Mouse (Mus musculus): ENCODE data around the gene Lman2. TPM values are rescaled to one million over a fixed set of nuclear protein-coding genes. Genes with fewer than 3 reads are reported as not detected.

The Lman2 gene
- polyA plus RNA-seq, 1 experiment from 2014 or later: 58.0 TPM

GRCm38 (mm10) chr13:55314891-55315412, 47.6 kb downstream of the Lman2 start:
- no peak overlapping the region for H3K9ac ChIP-seq (replicated peaks)
- no peaks in the 10 kb centered on the region; the same call in 1 of the 2 replicates for H3K4me1 ChIP-seq
- no peak overlapping the region for H3K4me2 ChIP-seq (replicated peaks)
- 89% methylated on average over 2 of the region's 2 CpGs for WGBS
- H3K4me3 ChIP-seq: no peak overlapping the region
- ATAC-seq (replicated peaks): no peak
- H3K36me3 ChIP-seq: peaks cover 83% of the 10 kb centered on the region
- H3K9me3 ChIP-seq: no peaks in the 10 kb centered on the region
- H3K27ac ChIP-seq (replicated peaks): no peak overlapping the region
- H3K27me3 ChIP-seq: no peaks in the 10 kb centered on the region

- H3K27ac ChIP-seq (replicated peaks): no peak overlapping the region
These were observed 49.5 kb downstream of the Lman2 start for GRCm38 (mm10) chr13:55313051-55313450.

GRCm38 (mm10) chr13:55312028-55312630, 50.5 kb downstream of the Lman2 start:
- 91% methylated on average over 8 of the region's 8 CpGs for WGBS
- Histone ChIP-seq H3K4me1 (no peaks in the 10 kb centered on the region), H3K27me3 (no peaks in the 10 kb centered on the region), H3K4me3 (no peak overlapping the region), H3K27ac (replicated peaks) (no peak overlapping the region), H3K9me3 (no peaks in the 10 kb centered on the region), H3K4me2 (replicated peaks) (no peak overlapping the region), H3K36me3 (peaks cover 86% of the 10 kb centered on the region), H3K9ac (replicated peaks) (no peak overlapping the region)
- no peak for ATAC-seq (replicated peaks)

More at GRCm38 (mm10) chr13:55313051-55313450, 49.5 kb downstream of the Lman2 start:
- no peaks in the 10 kb centered on the region for H3K9me3 ChIP-seq
- WGBS: 91% methylated on average over 9 of the region's 9 CpGs
- no peak for ATAC-seq (replicated peaks)
- no peak overlapping the region for H3K4me2 ChIP-seq (replicated peaks)
- peaks cover 82% of the 10 kb centered on the region for H3K36me3 ChIP-seq
- H3K9ac ChIP-seq (replicated peaks): no peak overlapping the region
- H3K4me3 ChIP-seq: no peak overlapping the region
- H3K27me3 ChIP-seq: no peaks in the 10 kb centered on the region
- no peaks in the 10 kb centered on the region for H3K4me1 ChIP-seq

- no peak for ATAC-seq (replicated peaks)
- H3K9me3 ChIP-seq: no peaks in the 10 kb centered on the region
- H3K4me1 ChIP-seq: no peaks in the 10 kb centered on the region
- 92% methylated on average over 5 of the region's 5 CpGs for WGBS
- no peak overlapping the region for H3K9ac ChIP-seq (replicated peaks)
- no peak overlapping the region for H3K27ac ChIP-seq (replicated peaks)
- no peak overlapping the region for H3K4me2 ChIP-seq (replicated peaks)
- H3K4me3 ChIP-seq: no peak overlapping the region
- H3K36me3 ChIP-seq: peaks cover 90% of the 10 kb centered on the region
- H3K27me3 ChIP-seq: no peaks in the 10 kb centered on the region
These were observed 61.7 kb downstream of the Lman2 start for GRCm38 (mm10) chr13:55300913-55301312.

GRCm38 (mm10) chr13:55296760-55297159, 65.8 kb downstream of the Lman2 start:
- no peak overlapping the region for H3K9ac ChIP-seq (replicated peaks)

More at GRCm38 (mm10) chr13:55296760-55297159, 65.8 kb downstream of the Lman2 start:
- Histone ChIP-seq H3K27ac (replicated peaks) (no peak overlapping the region), H3K4me2 (replicated peaks) (no peak overlapping the region), H3K4me3 (no peak overlapping the region), H3K27me3 (no peaks in the 10 kb centered on the region), H3K36me3 (peaks cover 86% of the 10 kb centered on the region), H3K4me1 (no peaks in the 10 kb centered on the region), H3K9me3 (no peaks in the 10 kb centered on the region)
- WGBS: 94% methylated on average over 1 of the region's 1 CpGs
- ATAC-seq (replicated peaks): no peak

Other genes with a start within 250 kb of the Lman2 start
- not detected in 2 replicates for gene Gm17617, start 229.2 kb downstream of the Lman2 start, polyA plus RNA-seq (2015; fragmentation: Nextera tagmentation; extraction: Ambion mirVana)
- gene Fgfr4, start 210.1 kb downstream of the Lman2 start, polyA plus RNA-seq (2015; fragmentation: Nextera tagmentation; extraction: Ambion mirVana): 0.51 and 1.1 TPM in 2 replicates
- 59.3 and 59.5 TPM in 2 replicates for gene Nsd1, start 153.0 kb downstream of the Lman2 start, polyA plus RNA-seq (2015; fragmentation: Nextera tagmentation; extraction: Ambion mirVana)
- 303 and 314 TPM in 2 replicates for gene Prelid1, start 42.3 kb downstream of the Lman2 start, polyA plus RNA-seq (2015; fragmentation: Nextera tagmentation; extraction: Ambion mirVana)
- 114 and 118 TPM in 2 replicates for gene Rab24, start 40.8 kb downstream of the Lman2 start, polyA plus RNA-seq (2015; fragmentation: Nextera tagmentation; extraction: Ambion mirVana)
- 28.9 and 30.0 TPM in 2 replicates for gene Mxd3, start 33.0 kb downstream of the Lman2 start, polyA plus RNA-seq (2015; fragmentation: Nextera tagmentation; extraction: Ambion mirVana)
- gene Rgs14, start 6.9 kb upstream of the Lman2 start, polyA plus RNA-seq (2015; fragmentation: Nextera tagmentation; extraction: Ambion mirVana): 0.37 and 0.81 TPM in 2 replicates
- not detected in 2 replicates for gene Slc34a1, start 35.4 kb upstream of the Lman2 start, polyA plus RNA-seq (2015; fragmentation: Nextera tagmentation; extraction: Ambion mirVana)
- gene Pfn3, start 52.4 kb upstream of the Lman2 start, polyA plus RNA-seq (2015; fragmentation: Nextera tagmentation; extraction: Ambion mirVana): 0.63 TPM in 1 of 2 replicates, not detected in the other
- gene F12, start 64.0 kb upstream of the Lman2 start, polyA plus RNA-seq (2015; fragmentation: Nextera tagmentation; extraction: Ambion mirVana): 0.09 TPM in 1 of 2 replicates, not detected in the other
- 46.1 and 47.6 TPM in 2 replicates for gene Grk6, start 82.3 kb upstream of the Lman2 start, polyA plus RNA-seq (2015; fragmentation: Nextera tagmentation; extraction: Ambion mirVana)
- 3.2 and 3.4 TPM in 2 replicates for gene Prr7, start 101.5 kb upstream of the Lman2 start, polyA plus RNA-seq (2015; fragmentation: Nextera tagmentation; extraction: Ambion mirVana)
- gene Dbn1, start 125.3 kb upstream of the Lman2 start, polyA plus RNA-seq (2015; fragmentation: Nextera tagmentation; extraction: Ambion mirVana): 732 and 750 TPM in 2 replicates
- 135 and 138 TPM in 2 replicates for gene Pdlim7, start 150.9 kb upstream of the Lman2 start, polyA plus RNA-seq (2015; fragmentation: Nextera tagmentation; extraction: Ambion mirVana)
- 3.6 and 4.0 TPM in 2 replicates for gene Dok3, start 166.5 kb upstream of the Lman2 start, polyA plus RNA-seq (2015; fragmentation: Nextera tagmentation; extraction: Ambion mirVana)
- gene Ddx41, start 173.9 kb upstream of the Lman2 start, polyA plus RNA-seq (2015; fragmentation: Nextera tagmentation; extraction: Ambion mirVana): 67.2 and 68.4 TPM in 2 replicates
- 62.4 and 64.3 TPM in 2 replicates for gene Fam193b, start 208.3 kb upstream of the Lman2 start, polyA plus RNA-seq (2015; fragmentation: Nextera tagmentation; extraction: Ambion mirVana)
- gene Tmed9, start 210.9 kb upstream of the Lman2 start, polyA plus RNA-seq (2015; fragmentation: Nextera tagmentation; extraction: Ambion mirVana): 95.0 and 113 TPM in 2 replicates
- 36.2 and 39.0 TPM in 2 replicates for gene B4galt7, start 237.1 kb upstream of the Lman2 start, polyA plus RNA-seq (2015; fragmentation: Nextera tagmentation; extraction: Ambion mirVana)

Data from forebrain, embryonic 15.5 days (tissue).